Mouse (Mus musculus) gastrocnemius, postnatal 14 days (tissue): ENCODE results near the gene Rnase12. TPM values are rescaled to one million over a fixed set of nuclear protein-coding genes. Genes with fewer than 3 reads are reported as not detected.

Experiments used
- DNase-seq: peaks from one replicate; pipeline ENCODE4 v3.0.0; 2021; ENCODE audit warnings: mixed read lengths
- intact Hi-C: fragments of 180-260 bp; cut with DNase I; formaldehyde crosslinking; loops from one replicate; pipeline ENCODE4 v1.15.1; 2025; ENCODE audit warnings: low total_unique reads
- total RNA-seq, 2 experiments: library from RNA; stranded (reverse); gene quantifications; 2 replicates each; pipeline ENCODE4 v1.2.3; 2021

Gene Rnase12
- total RNA-seq, 2 experiments from 2014 or later = not detected

GRCm38 (mm10) chr14:51088166-51088969 is 30.9 kb upstream of the Rnase12 start:
- intact Hi-C loops = loop anchor here (2.0 kb wide), 1 partner anchor 24 kb away; no protein-coding TSS in a partner anchor
- DNase-seq = peak; percentile 78

GRCm38 (mm10) chr14:51087762-51088161 is 30.3 kb upstream of the Rnase12 start:
- intact Hi-C loops = loop anchor here (2.0 kb wide), 1 partner anchor 23 kb away; no protein-coding TSS in a partner anchor
- DNase-seq = no peak

- intact Hi-C loops = no loop called here
- DNase-seq = no peak
These were observed 28.4 kb upstream of the Rnase12 start for GRCm38 (mm10) chr14:51085911-51086310.

DNA sequence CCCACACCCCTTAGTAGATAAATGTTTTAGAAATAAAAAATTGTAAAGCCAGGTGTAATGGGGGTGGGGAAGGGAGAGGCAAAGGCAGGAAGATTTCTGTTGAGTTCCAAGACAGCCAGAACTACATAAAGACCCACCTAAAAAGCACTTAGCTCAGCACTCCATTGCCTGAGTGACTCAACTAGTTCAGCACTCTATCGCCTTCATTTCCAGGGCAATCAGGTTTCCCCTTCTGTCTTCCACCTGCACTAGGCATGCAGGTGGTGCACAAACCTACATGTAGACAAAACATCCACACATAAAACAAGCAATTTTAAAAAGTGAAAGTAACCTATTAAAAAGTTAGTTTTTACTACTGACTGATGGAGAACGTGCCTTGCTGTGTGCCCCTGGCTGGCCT is 27.6 kb upstream of the Rnase12 start:
- DNase-seq = no peak
- intact Hi-C loops = no loop called here

DNA sequence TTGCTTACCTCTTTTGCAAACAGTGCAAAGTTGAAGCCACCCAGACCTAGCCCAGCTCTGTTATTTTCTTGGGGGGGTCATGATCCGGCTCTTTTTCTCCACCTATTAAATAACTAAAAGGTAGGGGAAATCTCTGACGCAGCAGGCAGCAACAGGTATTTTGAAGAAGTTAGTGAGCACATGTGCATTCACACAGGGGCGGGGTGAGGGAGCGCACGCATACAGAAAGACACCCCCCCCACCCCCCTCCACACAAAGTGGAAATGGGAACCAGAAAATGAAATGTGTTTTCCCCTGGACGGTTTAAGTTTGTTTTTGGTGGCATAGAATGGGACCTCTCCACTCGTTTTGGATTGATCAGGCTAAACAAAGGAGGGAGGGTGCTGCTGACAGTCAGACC is 26.3 kb upstream of the Rnase12 start:
- intact Hi-C loops = no loop called here
- DNase-seq = no peak

- intact Hi-C loops = no loop called here
- DNase-seq = peak; percentile 33
These were observed 25.4 kb upstream of the Rnase12 start for GRCm38 (mm10) chr14:51082599-51083581.

- no peak for DNase-seq
- intact Hi-C loops = no loop called here
These were observed 23.6 kb upstream of the Rnase12 start for GRCm38 (mm10) chr14:51081035-51081434.

- DNase-seq = no peak
- intact Hi-C loops = no loop called here
These were observed 21.7 kb upstream of the Rnase12 start for GRCm38 (mm10) chr14:51079180-51079579.

DNA sequence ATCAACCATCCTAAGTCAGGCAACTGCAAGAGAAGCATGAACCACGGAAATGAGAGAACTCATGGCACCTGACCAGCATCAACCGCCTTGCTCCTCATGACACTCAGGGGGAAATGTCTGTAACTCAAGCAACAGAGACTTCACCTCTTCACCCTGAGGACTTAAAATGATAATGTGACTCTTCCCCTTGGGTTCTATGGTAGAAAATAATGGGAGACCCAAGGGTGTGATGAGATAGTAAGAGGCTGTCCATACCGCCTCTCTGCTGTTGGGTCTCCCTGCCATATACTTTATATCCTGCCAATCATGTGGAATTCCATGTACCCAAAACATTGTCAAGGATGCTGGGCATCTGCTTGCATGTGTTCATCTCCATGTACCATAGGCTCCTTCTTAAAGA is 16.9 kb upstream of the Rnase12 start, which contains the start of gene Olfr750:
Olfr750 (minus strand) TSS at position 101 of the 400 bp plus-strand sequence.
- intact Hi-C loops = no loop called here
- no peak for DNase-seq

GRCm38 (mm10) chr14:51069617-51070016 is 12.2 kb upstream of the Rnase12 start:
- DNase-seq = no peak
- intact Hi-C loops = loop anchor here (10.0 kb wide), 1 partner anchor 265 kb away; the partner anchor contains the start of genes Ccnb1ip1 and Parp2

DNA sequence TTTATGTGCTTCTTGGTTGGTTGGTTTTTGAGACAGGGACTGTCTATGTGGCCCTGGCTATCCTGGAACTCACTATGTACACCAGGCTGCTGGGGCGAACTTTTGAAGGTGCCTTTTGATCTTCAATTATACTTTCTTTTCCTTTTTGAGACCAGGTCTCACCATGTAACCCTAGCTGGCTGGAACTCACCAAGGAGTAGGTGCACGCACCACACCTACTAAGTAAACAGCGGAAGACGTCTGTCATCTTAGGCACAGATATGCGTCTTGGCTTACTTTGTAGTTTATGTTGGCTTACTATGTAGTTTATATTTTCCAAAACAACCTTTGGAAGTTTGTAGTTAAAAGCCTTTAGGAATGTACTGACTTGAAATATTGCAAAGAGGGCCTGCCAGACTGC is 11.5 kb upstream of the Rnase12 start:
- DNase-seq = no peak
- intact Hi-C loops = loop anchor here (10.0 kb wide), 1 partner anchor 264 kb away; the partner anchor contains the start of genes Ccnb1ip1 and Parp2

GRCm38 (mm10) chr14:51060761-51061160 is 3.3 kb upstream of the Rnase12 start:
- intact Hi-C loops = loop anchor here (5.0 to 10.0 kb wide), 2 partner anchors 33 to 256 kb away; partner anchors contain the start of genes Ccnb1ip1 and Parp2
- DNase-seq = no peak

DNA sequence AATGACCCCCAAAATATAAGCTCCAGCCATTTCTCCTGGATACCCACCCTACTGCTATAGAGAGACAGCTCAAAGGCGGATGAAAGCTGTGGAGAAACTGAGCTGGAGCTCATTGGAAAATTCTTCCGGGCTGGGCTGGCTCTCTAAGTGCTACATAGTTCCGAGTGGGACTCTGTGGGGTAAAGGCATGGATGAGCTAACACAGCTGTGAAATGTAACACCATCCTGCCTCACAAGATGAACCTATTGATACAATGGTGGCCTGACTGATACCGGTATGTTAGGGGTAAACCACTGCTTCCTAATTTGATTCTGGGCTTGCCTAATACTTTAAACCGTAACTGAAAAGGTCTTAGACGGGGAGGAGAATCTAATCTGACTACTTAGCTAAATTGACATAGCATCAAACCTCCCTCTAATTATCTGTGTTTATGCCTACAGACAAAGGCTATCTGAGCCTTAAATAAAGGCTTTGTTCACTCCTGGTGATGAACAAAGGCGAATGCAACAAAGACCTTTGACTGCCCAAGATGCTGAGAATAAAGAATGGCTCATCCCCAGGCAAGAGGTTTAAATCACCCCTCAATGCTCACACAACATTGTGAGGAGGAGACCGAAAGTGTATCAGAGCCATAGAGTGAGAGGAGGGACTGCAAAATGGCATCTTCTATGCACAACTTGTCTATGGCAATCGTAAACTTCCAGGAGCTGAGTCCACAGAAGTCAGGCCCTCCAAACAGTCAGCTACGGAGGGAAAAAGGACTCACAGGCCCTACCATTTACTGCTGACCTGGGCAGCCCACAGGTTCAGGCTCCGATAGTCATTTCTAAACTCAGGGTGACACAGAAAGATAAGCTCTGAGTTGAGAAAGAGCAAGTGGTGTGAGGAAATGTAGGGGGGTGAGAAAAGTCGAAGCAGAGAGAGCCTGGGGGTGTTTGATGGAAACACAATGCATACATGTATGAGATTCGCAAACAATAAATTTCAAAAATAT is 2.9 kb downstream of the Rnase12 start:
- intact Hi-C loops = no loop called here
- DNase-seq = no peak

GRCm38 (mm10) chr14:51053176-51053575 is 4.3 kb downstream of the Rnase12 start:
- DNase-seq = no peak
- intact Hi-C loops = no loop called here

DNA sequence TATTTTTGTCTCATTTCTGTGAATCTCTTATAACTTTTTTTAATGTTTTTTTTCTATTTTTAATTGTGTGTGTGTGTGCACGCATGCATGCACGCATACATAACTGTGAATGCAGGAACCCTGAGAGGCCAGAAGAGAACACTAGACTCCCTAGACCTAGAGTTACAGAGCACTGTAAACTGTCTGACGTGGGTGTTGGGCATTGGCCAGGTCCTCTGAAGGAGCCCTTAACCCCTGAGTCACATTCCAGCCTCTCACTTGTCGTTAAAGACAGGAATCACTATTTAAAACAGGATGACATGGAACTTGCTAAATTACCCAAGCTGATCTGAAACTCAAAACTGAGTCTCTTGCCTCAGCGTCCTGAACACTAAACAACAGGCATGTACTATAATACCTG is 5.5 kb downstream of the Rnase12 start:
- intact Hi-C loops = no loop called here
- DNase-seq = no peak

DNA sequence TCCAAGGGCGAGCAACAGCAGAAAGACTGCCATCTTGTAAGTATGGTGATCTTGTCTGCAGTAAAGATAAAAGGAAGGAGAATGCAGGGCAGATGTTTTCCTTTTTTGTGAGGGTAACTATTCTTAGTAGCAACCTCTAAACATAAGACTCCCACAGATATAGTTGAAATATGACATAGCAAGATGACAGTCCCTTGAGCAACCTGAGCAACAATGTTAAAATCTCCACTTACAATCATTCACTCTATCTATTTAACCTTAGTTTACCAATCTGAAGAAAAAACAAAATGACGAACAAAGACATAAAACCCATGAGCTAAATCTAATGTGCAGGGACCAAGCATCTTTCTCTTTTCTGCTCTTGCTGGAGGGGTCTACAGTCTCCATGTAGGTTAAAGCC is 7.4 kb downstream of the Rnase12 start, which contains the start of gene Rnase11:
Rnase11 (minus strand) TSS at position 101 of the 400 bp plus-strand sequence.
- no peak for DNase-seq
- intact Hi-C loops = no loop called here

- no peak for DNase-seq
- intact Hi-C loops = no loop called here
These were observed 9.6 kb downstream of the Rnase12 start for GRCm38 (mm10) chr14:51047846-51048245.

DNA sequence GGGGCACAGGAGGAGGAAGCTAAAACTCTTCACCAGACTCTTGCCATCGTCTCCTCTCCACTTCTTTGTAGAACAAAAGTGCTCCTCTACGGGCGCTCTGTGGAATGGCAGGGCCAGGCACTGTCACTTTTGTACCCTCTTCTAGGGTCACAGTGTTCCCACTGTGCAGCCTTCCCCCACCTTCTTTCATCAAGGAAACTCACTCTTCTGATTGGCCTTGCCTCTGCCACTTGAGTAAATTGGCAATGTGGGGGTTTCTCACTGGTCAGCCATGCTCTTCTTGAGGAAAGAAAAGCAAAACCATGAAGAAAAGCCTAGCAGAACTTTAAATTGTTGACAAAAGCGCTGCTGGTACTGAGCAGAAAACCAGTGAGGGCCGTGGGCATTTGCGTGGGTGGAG is 15.7 kb downstream of the Rnase12 start, which contains the start of gene Rnase9:
Rnase9 (minus strand) TSS at position 101 of the 400 bp plus-strand sequence.
- DNase-seq = no peak
- intact Hi-C loops = no loop called here

- intact Hi-C loops = no loop called here
- DNase-seq = no peak
These were observed 21.2 kb downstream of the Rnase12 start for GRCm38 (mm10) chr14:51036214-51036613.
